Mouse (Mus musculus) cerebellum, adult 9-10 months (tissue): ENCODE measurements around the gene Tmem135.

ENCODE experiments used
- DNase-seq: peaks from one replicate; pipeline ENCODE4 v3.0.0; 2022

The Tmem135 gene

DNA sequence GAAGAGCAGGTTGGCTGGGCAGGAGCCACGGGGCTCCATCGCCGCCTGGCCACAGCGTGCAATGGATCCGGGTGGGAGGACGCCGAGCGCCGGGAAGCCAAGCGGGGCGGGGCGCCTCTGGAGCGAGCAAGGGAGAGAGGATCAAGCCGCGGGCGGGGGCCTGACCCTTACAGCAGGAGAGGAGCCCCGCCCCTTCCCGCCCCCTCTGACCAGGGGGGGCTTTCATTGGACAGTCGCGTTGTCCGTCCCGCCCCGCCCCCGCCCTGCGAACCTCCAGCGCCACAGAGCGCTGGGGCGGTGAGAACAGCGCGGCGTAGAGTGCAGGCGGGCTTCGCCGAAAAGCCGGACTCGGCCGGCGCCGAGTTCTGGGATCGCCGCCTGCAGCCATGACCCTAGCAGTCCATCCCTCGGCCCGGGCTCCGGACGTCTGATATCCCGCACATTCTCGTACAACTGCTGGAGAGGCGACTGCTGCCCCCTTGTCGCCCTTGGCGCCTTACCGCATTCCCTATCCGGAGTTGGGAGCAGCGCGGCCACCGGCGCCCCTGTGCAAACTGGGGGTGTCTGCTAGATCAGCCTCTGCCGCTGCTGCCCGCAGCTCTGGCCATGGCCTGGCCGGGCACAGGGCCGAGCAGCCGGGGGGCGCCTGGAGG is at the start of gene Tmem135, which contains the start of gene Fzd4:
Gene Tmem135 (minus strand): TSS at position 142 of the 653 bp plus-strand sequence.
Gene Fzd4 (plus strand): TSS at position 275 of the 653 bp plus-strand sequence.
- DNase-seq: peak; percentile 97

DNA sequence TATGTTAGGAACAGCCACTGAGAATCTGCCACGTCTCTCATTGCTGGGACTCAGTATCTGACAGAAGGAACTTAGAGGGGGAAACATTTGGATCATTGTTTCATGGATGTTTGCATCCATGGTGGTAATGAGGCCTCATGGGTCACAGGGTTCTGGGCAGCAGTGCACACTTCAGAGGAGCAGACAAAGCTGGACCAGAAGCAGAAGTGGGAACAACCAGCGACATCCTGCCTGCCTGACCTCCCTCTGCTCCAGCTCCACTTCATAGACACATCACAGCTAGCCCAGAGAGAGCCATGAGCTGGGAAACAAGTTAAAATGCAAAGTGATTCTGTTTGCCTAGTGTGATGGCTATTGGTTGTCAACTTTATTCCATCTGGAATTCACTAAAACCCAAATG is 46.3 kb upstream of the Tmem135 start:
- DNase-seq: no peak

DNA sequence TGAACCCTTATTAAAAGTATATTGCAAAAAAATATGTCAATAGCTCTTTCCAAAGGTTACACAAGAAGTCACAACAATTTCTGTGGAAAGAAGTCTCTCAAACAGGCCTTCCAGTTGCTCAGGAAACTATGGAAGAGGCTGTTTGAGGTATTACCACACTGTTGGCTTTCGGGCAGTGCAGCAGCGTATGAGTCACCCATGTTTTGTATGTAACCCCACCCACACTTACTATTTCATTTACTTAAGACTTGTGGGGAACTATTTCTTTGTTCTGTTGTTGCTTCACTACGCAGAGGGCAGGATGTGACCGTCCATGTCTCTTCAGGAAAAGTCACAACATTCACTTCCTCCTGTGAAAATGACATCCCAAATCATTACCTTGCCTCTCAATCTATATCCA is 41.1 kb upstream of the Tmem135 start:
- DNase-seq: no peak

DNA sequence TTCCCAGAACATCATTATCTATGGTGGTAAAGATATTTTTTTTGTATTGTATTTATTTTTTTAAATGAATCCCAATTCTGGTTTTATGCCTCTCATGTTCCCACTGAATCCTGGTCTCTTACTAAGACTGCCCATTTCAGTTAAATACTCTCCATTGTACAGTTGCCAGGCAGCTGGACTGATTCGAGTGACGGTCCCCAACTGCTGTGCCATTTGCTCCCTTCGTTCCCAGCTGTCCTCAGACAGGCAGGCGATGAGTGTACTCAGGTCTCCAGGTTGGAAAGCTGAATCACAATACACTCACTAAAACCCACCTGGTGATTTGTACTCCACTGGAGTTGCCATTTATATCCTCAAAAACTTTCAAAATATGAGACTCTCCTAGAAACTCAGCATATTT is 38.2 kb upstream of the Tmem135 start:
- DNase-seq: no peak

DNA sequence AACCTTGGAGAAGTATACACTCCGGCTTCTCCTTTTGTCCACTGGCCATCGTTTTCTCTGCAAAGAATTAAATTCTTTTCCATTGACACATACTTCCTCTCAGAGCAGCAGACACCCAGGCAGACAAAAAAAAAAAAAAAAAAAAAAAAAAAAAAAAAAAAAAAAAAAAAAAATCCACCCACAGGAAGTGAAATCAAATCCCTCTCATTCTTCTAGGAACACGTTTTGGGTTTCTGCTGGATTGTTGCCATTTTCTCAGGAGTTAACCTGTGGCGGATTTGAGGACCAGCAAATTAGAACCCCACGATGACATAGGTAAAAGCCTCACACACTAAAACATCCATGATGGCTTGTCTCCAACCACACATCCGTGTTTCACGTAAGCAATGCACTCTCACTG is 37.3 kb upstream of the Tmem135 start:
- DNase-seq: no peak

DNA sequence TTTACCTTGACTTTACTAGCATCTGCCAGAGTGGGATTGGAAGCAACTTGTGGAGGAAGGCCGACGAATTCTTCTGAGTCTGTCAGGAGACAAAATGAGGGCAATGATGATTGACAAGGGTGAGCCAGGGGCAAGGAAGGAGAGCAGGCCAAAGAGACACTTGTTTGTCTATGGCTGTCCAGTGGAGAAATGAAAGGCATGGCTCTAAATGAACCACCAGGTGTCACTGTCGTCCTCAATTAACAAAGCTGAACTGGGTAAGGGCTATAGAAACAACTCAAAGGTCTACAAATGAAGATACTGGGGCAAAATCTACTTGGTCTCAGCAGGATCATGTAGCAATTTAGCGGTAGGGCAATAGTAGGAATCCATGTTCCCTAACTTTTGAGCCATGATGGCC is 33.6 kb upstream of the Tmem135 start:
- DNase-seq: peak; percentile 31

DNA sequence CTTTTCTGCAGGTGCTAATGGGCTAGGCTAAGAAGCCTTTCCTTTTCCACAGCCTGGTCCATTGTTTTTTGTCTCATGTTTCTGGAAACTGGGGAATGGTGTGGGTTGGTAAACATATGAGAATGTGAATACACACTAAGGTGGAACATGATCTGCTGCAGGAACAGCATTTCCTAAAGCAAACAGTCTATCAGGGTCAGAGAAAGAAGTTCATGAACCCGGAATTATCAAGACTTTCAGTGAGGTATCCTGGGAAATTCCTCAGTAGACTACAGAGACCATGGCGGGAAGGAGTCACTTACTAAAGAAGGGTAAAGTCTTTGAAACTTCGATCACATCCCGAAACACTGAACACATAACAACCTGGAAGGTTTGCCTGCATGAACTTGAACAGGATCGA is 32.4 kb upstream of the Tmem135 start:
- DNase-seq: no peak

DNA sequence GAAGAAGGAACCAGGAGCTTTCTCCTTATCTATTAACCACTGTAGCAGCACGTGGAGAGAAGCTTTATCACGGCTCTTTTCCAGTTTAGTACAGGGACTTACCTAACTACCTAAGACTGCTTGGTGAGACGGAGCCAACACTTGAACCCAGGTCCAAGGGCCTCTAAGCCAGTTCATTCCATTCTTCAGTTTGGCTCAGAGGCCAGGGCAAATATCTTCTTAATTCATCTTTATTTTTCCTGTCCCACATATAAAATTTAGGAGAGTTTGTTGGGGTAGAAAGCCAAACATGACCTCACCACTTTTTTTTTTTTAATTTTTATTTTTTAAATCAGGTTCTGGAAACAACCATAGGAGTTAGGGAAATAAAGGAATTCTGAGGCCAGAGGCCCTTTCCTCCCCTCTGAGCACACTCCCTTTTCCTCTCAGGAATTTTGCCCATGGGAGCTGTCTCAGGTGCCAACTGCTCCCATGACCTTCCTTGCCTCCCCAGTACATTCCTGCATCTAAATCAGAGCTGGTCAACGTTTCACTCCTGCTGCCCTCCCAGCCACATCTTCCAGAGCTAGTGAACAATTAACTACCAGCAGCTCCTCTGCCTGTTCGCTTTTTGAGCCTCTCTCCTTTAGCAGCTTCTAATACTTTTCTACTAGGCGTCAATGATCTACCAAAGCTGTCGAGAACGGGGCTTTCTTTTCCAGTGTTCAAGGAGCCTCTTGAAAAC is 30.0 kb upstream of the Tmem135 start:
- no peak for DNase-seq

DNA sequence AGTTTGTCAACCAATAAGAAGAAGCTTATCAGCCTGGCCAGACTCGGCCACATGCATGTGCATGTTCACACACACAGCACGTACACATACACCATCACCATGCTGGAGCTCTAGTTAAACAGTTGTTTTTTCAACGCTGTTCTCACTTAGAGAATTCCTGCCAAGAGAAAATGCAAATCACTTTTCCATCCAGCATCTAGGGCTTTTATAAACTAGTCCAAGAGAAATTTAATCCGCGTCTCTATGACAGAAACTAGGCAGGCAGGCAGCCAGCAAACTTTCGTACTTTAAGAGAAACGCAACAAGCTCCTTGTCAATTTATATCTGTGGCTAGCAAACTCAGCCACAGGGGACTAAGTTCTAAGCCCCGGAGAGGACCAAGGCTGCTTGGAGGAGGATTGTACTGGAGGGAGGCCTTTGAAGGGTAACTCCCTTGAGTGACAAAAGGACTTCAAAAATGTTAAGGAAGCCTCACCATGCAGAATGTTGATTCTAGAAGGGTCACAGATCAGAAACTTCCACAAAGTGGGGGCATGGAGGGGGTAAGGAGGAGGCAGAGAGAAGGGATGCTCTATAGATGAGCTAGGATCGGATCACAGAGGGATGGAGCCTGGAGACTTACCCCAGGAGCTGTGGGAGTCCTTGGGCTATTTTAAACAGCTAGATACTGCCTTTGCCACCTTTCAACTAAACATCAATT is 29.3 kb upstream of the Tmem135 start:
- no peak for DNase-seq

DNA sequence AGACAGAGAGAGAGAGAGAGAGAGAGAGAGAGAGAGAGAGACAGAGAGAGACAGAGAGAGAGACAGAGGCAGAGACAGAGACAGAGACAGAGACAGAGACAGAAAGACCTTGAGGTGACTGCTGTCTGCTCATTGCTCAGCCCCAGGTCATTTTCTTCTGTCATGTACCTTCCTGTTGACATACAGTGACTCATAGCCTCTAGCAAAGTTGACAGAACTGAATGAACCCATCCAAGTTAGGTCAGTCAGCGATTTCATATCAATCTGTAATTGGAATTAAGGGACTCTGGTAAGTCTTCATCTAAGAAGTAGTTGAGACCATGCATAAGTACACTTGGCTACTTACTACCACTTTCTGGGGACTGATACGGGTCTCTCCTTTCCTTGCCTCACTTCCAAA is 27.2 kb upstream of the Tmem135 start:
- no peak for DNase-seq

DNA sequence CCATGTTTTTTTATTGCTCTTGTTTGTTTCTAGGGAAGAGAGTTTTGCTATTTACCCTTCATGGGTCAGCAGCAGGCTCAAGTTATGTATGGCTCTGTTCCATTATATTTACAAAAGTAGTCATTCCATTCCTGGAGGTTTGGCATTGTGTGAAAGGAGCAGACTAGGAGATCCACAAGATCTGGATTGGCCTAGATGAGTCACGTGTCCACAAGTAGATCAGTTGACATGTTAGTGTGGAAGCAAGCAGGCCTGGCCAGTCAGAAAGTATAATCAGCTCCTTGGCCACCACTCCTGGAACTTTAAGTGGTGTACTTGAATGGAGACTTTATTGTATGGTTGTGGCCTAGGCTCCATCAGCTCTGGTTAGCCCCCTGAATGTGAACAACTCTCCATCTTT is 25.3 kb upstream of the Tmem135 start:
- no peak for DNase-seq

DNA sequence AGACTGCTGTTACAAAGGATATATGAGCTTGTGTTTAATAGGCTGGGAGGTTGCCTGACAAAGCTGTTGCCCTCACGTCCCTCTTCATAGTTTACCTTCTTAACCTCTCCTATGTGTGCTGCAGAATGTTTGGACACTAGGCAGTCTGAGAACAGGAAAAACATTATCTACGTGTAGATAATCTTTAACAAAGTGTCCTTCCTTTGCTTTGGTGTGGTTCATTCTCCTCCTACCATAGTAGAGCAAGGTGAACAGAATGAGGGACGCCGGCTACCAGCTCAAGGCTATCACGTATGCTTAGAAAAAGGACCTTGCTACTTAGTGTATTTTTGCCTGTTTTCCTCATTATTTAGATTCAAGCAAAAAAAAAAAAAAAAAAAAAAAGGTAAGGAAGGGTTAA is 24.8 kb upstream of the Tmem135 start:
- no peak for DNase-seq

DNA sequence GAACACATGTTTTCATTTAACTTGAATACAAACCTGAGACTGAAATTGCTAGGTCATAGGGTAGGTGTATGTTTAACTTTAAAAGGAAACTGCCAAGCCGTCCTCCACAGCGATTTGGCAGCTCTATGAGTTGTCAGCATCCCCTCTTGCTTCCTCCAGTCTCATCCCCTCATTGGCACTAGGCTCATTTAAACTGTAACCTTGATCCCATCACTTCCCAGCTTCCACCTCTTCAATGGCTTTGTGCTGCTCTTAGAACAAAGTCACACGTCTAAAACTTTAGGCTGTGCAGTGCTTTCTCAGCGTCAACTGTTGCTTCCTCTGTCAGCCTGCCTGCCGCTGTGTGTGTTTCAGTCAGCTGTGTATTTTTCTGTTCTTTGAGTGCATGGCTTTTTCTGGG is 23.1 kb upstream of the Tmem135 start:
- no peak for DNase-seq

DNA sequence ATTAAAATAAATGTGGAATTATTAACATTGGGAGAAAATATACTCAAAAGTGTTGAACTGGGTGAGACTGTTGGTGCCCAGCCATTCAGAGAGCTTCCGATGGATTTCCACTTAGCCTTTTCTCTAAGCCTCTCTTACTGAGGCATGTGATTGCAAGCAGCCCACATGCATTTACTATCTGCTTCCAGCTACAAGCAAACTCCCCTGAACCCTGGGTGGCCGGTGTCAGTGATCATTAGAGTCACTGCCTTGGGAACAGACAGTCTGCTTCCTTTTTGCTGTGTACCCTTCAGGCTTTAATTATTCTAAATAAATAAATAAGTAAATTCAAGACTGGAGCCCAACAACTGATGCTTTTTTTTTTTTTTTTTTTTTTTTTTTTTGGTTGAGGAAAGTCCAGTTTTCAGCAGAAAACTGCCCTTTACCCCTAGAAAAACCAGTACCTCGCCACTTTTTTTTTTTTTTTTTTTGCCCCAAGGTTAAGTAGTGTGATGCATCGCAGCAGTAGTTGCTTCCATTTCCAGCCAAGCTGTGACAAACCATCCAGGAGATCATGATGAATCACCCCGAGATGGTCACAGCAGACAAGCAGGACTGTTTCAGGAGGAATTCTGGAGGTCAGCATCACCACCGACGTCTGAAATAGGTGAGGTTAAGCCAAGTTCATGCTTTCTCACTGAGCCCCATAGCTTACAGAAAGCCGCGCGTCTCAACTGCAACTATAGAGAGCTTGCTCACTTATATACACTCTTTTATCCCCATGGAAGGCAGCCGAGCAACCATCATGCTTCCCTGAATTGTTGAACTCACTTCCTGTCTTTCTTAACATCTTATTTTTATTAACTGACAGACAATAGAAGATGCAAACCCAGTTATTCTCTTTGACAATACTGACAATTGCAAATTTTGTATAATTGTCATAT is 22.0 kb upstream of the Tmem135 start:
- DNase-seq: no peak

DNA sequence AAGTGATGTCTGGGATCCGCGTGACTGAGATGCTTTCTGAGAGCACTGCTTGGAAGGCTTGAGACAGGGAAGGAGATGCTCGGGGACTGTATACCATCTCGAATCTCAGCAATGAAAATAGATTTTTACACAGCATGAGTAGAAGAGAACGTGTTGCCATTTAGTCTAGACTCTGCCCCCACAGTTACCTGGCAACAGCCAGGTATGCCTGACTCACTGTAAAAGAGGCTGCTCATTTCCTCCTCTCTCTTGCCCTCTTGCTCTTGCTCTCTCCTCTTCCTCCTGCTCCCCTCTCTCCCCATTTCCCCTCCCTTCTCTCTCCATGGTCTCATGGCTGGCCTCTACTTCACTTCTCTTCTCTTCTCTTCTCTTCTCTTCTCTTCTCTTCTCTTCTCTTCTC is 20.6 kb upstream of the Tmem135 start:
- no peak for DNase-seq

DNA sequence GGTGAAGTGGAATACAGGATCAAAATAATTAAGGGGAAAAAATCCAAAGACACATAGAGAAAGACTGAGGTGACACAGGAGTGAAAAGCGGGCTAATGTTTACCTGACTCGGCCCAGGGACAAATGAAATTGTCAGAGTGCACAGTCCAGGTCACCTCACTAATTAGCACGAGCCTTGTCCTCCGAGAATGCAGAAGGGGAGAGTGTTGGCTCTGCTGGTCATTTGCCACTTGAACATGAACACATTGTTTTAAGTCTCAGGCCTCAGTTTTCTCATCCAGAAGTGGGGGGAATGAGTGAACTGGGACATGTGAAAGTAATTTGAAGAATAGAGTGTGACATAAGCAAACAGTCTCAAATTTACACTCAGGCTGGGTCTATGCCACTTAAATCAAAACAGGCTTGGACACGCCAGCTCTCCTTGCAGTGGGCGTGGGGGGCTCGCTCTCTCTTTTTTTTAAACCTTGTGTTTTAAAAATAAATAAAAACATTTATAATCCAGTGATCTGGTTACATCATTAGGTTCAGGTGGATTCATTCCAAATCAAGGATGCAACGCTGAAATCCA is 19.8 kb upstream of the Tmem135 start:
- DNase-seq: no peak

DNA sequence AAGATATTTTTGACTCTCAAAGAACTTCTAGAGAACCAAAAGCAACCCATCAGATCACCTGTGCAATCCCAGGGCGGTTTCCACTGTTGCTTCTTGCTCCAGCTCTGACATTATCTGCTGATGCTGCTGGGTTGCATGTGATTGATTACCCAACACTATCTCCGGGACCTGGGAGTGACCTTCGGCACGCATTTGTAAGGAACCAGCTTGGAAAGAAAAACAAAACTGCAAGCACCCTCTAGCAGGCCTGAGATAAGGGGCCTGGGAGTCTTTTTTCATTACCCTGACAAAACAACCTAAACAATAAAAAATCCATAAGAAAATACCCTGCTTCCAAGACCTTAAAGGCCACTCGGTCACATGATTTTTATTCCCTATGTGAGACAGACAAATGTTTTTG is 19.2 kb upstream of the Tmem135 start:
- DNase-seq: no peak

DNA sequence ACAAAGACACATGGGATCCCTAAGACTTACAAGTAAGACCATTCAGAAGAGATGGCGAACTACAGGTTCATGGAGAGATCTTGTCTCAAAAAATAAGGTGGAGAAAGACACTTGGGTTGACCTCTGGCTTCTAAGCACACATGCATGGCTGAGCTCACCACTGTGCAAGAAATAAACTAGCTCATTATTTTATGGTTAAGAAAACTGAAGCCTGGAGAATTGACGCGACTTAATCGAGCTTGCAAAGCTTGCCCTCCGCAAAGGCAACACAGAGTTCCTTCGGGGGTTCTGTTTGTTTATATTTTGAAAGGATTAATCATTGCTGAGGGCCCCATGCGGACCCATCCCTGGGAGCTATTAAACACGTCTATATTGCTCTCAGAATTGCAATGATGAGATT is 18.6 kb upstream of the Tmem135 start:
- no peak for DNase-seq

DNA sequence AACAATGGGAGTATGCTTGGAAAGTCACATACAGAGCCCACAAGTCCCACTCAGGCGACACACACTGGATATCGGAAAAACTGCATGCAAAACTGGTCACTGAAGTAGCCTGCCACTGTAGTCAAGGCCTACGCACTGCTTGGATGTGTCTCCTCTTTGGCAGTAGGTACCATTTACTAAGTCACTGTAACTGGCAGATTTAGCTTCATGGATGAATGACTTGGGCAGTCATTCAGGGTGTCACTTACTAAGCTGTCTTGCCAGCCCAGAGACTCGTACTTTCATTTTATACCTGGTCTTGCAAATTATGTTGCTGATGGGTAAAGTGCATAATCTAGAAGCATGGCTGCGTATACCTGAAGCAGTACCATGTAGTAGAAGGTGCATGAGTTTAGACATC is 17.3 kb upstream of the Tmem135 start:
- no peak for DNase-seq

DNA sequence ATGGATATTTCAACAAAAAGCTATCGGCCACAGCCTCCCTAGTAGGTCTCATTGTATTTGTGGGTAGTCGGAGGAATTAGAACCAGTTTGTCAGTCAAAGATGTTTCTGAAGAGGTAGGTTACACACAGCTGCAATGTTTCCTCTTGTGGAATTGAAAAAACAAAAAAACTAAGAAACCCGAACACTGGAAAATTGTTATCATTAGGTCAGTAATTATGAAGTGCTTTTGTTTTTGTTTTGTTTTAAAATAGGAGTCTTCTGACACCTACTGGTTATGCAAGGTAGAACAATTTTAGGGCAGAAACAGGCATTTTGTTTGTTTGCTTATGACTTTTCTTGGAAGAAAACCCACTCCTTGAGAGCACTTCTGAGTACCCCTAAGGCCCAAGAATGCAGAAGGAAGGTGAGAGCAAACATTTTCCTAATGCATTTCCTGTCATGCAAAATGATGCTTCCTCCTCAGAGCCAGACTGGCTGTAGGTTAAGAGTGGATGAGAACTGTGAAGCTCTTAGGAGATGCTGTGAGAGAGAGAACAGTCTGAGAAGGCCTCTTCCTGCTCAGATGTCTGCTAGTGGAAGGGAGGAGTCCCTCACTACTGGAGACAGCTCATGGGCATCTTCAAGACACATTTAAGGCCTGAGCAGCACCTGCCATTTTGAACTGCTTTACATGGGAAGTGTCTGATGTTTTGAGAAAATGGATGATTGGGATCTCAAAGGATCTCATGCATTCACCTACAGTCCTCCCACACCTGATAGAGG is 15.1 kb upstream of the Tmem135 start:
- peak; percentile 51 for DNase-seq

DNA sequence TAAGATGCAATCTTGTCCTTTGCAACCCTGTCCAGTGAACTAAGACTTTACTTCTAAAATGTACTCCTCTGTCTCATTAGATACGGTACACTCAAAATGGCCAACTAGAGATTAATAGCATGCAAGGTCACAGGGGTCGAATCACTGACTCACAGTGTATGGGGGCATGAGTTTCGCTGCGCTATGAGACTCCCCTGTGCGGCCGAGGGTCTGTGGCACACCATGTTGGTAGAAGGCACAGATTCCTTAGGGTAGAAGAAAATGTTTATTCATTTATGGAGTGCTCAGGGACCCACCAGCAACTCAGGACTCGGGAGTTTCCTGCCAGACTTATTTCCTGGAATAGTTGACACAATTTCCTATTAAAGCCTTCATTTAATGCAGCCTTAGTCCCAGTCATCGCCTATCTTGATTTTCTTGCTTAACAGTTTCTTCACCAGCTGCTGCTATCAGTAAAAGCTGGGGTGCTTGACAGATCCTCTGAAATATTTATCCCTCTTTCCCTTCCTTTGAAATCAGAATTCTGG is 14.2 kb upstream of the Tmem135 start:
- no peak for DNase-seq

DNA sequence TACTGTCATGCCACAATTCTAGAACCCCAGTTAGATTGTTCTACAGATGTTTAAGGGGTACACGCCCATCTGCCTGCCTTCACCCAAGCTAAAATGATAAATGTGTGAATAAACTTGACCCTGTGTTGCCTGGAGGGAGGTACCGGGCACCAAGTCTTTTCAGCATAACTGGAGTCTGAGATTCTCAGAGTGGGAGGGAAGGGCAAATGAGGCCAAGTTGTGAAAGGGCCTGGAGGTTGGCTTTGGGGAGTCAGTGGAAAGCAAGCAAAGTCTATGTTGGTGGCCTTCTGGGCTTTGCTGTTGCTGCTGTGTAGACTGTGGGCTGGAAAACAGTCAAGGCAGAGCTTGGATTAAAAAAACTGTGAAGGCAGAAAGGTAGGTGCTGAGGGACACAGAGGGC is 13.7 kb upstream of the Tmem135 start:
- DNase-seq: no peak
